Mouse (Mus musculus) embryonic facial prominence, embryonic 11.5 days (tissue): Measurements from ENCODE around the gene Dusp1. TPM values are rescaled to one million over a fixed set of nuclear protein-coding genes. Genes with fewer than 3 reads are reported as not detected.

ENCODE experiments used
- ATAC-seq: fragments of 200-750 bp; cut with Nextera tagmentation; replicated peaks from 2 replicates; pipeline ENCODE4 v1.8.0; 2017; ENCODE audit warnings: low read depth; ENCODE audit not compliant: insufficient number of reproducible peaks, low FRiP score, low TSS enrichment
- DNase-seq: peaks from one replicate; pipeline ENCODE4 v3.0.0-alpha.2; 2015; ENCODE audit warnings: low spot score
- H3K27ac ChIP-seq: fragments of 300-500 bp; sonication (generic); replicated peaks from 2 replicates; pipeline ENCODE4 v1.5.1; 2014; ENCODE audit warnings: mild to moderate bottlenecking, low read depth, low read length, control low read depth
- H3K27me3 ChIP-seq: fragments of 300-500 bp; sonication (generic); 2 replicates; pipeline ENCODE4 v1.6.1; 2014; ENCODE audit warnings: mild to moderate bottlenecking, low read length, moderate library complexity, mixed read lengths; ENCODE audit not compliant: control insufficient read depth, insufficient read depth
- H3K36me3 ChIP-seq: fragments of 300-500 bp; sonication (generic); replicated peaks from 2 replicates; pipeline ENCODE4 v1.6.1; 2014; ENCODE audit warnings: low read depth, mild to moderate bottlenecking, low read length, moderate library complexity, mixed read lengths; ENCODE audit not compliant: control insufficient read depth, insufficient read depth
- H3K4me1 ChIP-seq: fragments of 300-500 bp; sonication (generic); 2 replicates; pipeline ENCODE4 v1.6.1; 2014; ENCODE audit warnings: low read length, mixed read lengths; ENCODE audit not compliant: control insufficient read depth, insufficient read depth
- H3K4me2 ChIP-seq: fragments of 300-500 bp; sonication (generic); 2 replicates; pipeline ENCODE4 v1.6.1; 2014; ENCODE audit warnings: low read depth, mild to moderate bottlenecking, control low read depth, low read length, moderate library complexity
- H3K4me3 ChIP-seq: fragments of 300-500 bp; sonication (generic); 2 replicates; pipeline ENCODE4 v1.5.1; 2014; ENCODE audit warnings: low read depth, low read length, control low read depth
- H3K9ac ChIP-seq: fragments of 300-500 bp; sonication (generic); replicated peaks from 2 replicates; pipeline ENCODE4 v1.6.1; 2014; ENCODE audit warnings: mild to moderate bottlenecking, control low read depth, low read length
- H3K9me3 ChIP-seq: fragments of 300-500 bp; sonication (generic); replicated peaks from 2 replicates; pipeline ENCODE4 v1.6.1; 2016; ENCODE audit warnings: mild to moderate bottlenecking, low read length, inconsistent platforms, mixed read lengths; ENCODE audit not compliant: control insufficient read depth
- WGBS: fragments of 180-500 bp; shearing (Covaris S2); extraction: QIAGEN DNeasy Blood & Tissue Kit; methylation state at CpG from one replicate; pipeline ENCODE4 v1.1.7; 2014; 5-methylcytosine and 5-hydroxymethylcytosine counted together
- polyA plus RNA-seq: library from polyadenylated mRNA; unstranded; fragments of >200 nt; fragmentation: Nextera tagmentation; extraction: Ambion mirVana; gene quantifications from 2 replicates; pipeline ENCODE4 v1.2.1, GENCODE M21; 2014

Dusp1 gene
- polyA plus RNA-seq, 1 experiment from 2014 or later = 25.4 TPM

GRCm38 (mm10) chr17:26594958-26595357 is 33.0 kb upstream of the Dusp1 start:
- WGBS = 88% methylated on average over 7 of the region's 7 CpGs
- Histone ChIP-seq H3K4me1 (no peaks in the 10 kb centered on the region), H3K9ac (no peak overlapping the region), H3K4me2 (no peak overlapping the region), H3K4me3 (no peak overlapping the region), H3K9me3 (no peaks in the 10 kb centered on the region), H3K27ac (no peak overlapping the region), H3K36me3 (no peaks in the 10 kb centered on the region; the same call in 1 of the 2 replicates), H3K27me3 (no peaks in the 10 kb centered on the region)
- ATAC-seq = no peak
- DNase-seq = no peak

GRCm38 (mm10) chr17:26594171-26594570 is 32.2 kb upstream of the Dusp1 start:
- WGBS = 82% methylated on average over 7 of the region's 7 CpGs
- no peak overlapping the region for H3K4me2 ChIP-seq
- no peak overlapping the region for H3K4me3 ChIP-seq
- no peak for ATAC-seq
- no peak for DNase-seq
- H3K36me3 ChIP-seq = no peaks in the 10 kb centered on the region; the same call in 1 of the 2 replicates
- H3K9me3 ChIP-seq = no peaks in the 10 kb centered on the region
- H3K9ac ChIP-seq = no peak overlapping the region
- no peaks in the 10 kb centered on the region for H3K27me3 ChIP-seq
- H3K27ac ChIP-seq = no peak overlapping the region
- H3K4me1 ChIP-seq = no peaks in the 10 kb centered on the region

- Histone ChIP-seq H3K4me1 (no peaks in the 10 kb centered on the region), H3K9ac (no peak overlapping the region), H3K27ac (no peak overlapping the region), H3K27me3 (no peaks in the 10 kb centered on the region), H3K4me3 (no peak overlapping the region), H3K4me2 (no peak overlapping the region), H3K9me3 (no peaks in the 10 kb centered on the region), H3K36me3 (no peaks in the 10 kb centered on the region; the same call in 1 of the 2 replicates)
- DNase-seq (no peak), ATAC-seq (no peak)
- WGBS = 94% methylated on average over 5 of the region's 5 CpGs
Observed at GRCm38 (mm10) chr17:26593199-26593598, 31.3 kb upstream of the Dusp1 start.

- ATAC-seq (no peak), DNase-seq (no peak)
- H3K27ac ChIP-seq = no peak overlapping the region
- 86% methylated on average over 4 of the region's 4 CpGs for WGBS
- no peaks in the 10 kb centered on the region for H3K4me1 ChIP-seq
- H3K4me3 ChIP-seq = no peak overlapping the region
- H3K9me3 ChIP-seq = no peaks in the 10 kb centered on the region
- H3K4me2 ChIP-seq = no peak overlapping the region
- H3K9ac ChIP-seq = no peak overlapping the region
- H3K27me3 ChIP-seq = no peaks in the 10 kb centered on the region
- no peaks in the 10 kb centered on the region; the same call in 1 of the 2 replicates for H3K36me3 ChIP-seq
Observed at GRCm38 (mm10) chr17:26592510-26592909, 30.6 kb upstream of the Dusp1 start.

- H3K9me3 ChIP-seq = no peaks in the 10 kb centered on the region
- no peak overlapping the region for H3K4me2 ChIP-seq
- H3K9ac ChIP-seq = no peak overlapping the region
- ATAC-seq = no peak
- 92% methylated on average over 12 of the region's 12 CpGs for WGBS
- peaks cover 2% of the 10 kb centered on the region for H3K36me3 ChIP-seq
- no peaks in the 10 kb centered on the region; the same call in 1 of the 2 replicates for H3K4me1 ChIP-seq
- no peak for DNase-seq
- no peak overlapping the region for H3K27ac ChIP-seq
- no peak overlapping the region for H3K4me3 ChIP-seq
- H3K27me3 ChIP-seq = no peaks in the 10 kb centered on the region
Observed at GRCm38 (mm10) chr17:26587961-26588487, 26.1 kb upstream of the Dusp1 start.

GRCm38 (mm10) chr17:26584558-26585136 is 22.7 kb upstream of the Dusp1 start:
- peak; percentile 66; the same call in 1 of the 2 replicates for ATAC-seq

GRCm38 (mm10) chr17:26584063-26584462 is 22.1 kb upstream of the Dusp1 start:
- DNase-seq (no peak), ATAC-seq (0 out of 2 replicates have a peak, but pooled peaks have one; percentile 15)
- Histone ChIP-seq H3K36me3 (peaks cover 2% of the 10 kb centered on the region; the same call in 1 of the 2 replicates), H3K27ac (no peak overlapping the region), H3K9me3 (no peaks in the 10 kb centered on the region), H3K27me3 (no peaks in the 10 kb centered on the region), H3K4me1 (no peaks in the 10 kb centered on the region; the same call in 1 of the 2 replicates), H3K4me2 (no peak overlapping the region), H3K4me3 (no peak overlapping the region), H3K9ac (no peak overlapping the region)
- 69% methylated on average over 4 of the region's 4 CpGs for WGBS

More at GRCm38 (mm10) chr17:26584558-26585136, 22.7 kb upstream of the Dusp1 start:
- DNase-seq = peak; percentile 37
- Histone ChIP-seq H3K4me3 (no peak overlapping the region), H3K36me3 (peaks cover 2% of the 10 kb centered on the region; the same call in 1 of the 2 replicates), H3K4me2 (no peak overlapping the region), H3K27ac (no peak overlapping the region), H3K4me1 (no peaks in the 10 kb centered on the region; the same call in 1 of the 2 replicates), H3K27me3 (no peaks in the 10 kb centered on the region), H3K9ac (no peak overlapping the region), H3K9me3 (no peaks in the 10 kb centered on the region)
- WGBS = 54% methylated on average over 15 of the region's 15 CpGs

- DNase-seq (no peak), ATAC-seq (no peak)
- H3K4me1 ChIP-seq = no peaks in the 10 kb centered on the region; the same call in 1 of the 2 replicates
- H3K9ac ChIP-seq = no peak overlapping the region
- H3K4me3 ChIP-seq = no peak overlapping the region
- H3K9me3 ChIP-seq = no peaks in the 10 kb centered on the region
- 96% methylated on average over 6 of the region's 6 CpGs for WGBS
- H3K27ac ChIP-seq = no peak overlapping the region
- no peak overlapping the region for H3K4me2 ChIP-seq
- H3K36me3 ChIP-seq = peaks cover 2% of the 10 kb centered on the region; the same call in 1 of the 2 replicates
- H3K27me3 ChIP-seq = no peaks in the 10 kb centered on the region
Observed at GRCm38 (mm10) chr17:26583606-26584005, 21.7 kb upstream of the Dusp1 start.
